Mouse (Mus musculus) midbrain, embryonic 14.5 days (tissue): ENCODE data around the gene Fam136a. TPM values are rescaled to one million over a fixed set of nuclear protein-coding genes. Genes with fewer than 3 reads are reported as not detected.
A peak's percentile ranks its signal among the peaks of the same experiment; 100 is the strongest.
"Not testable (repeated sequence)": the region's sequence is repeated elsewhere in the genome, so short reads cannot be mapped to it uniquely, and the experiment has no call there.

Source experiments
- ATAC-seq: fragments of 200-750 bp; cut with Nextera tagmentation; 2 replicates; pipeline ENCODE4 v1.8.0; 2017; ENCODE audit warnings: moderate number of reproducible peaks, moderate library complexity; ENCODE audit not compliant: low FRiP score, low TSS enrichment
- DNase-seq: peaks from one replicate; pipeline ENCODE4 v3.0.0-alpha.2; 2015
- H3K27ac ChIP-seq: fragments of 300-500 bp; sonication (generic); replicated peaks from 2 replicates; pipeline ENCODE4 v1.5.1; 2014; ENCODE audit warnings: mild to moderate bottlenecking, low read depth, low read length, moderate library complexity
- H3K27me3 ChIP-seq: fragments of 300-500 bp; sonication (generic); 2 replicates; pipeline ENCODE4 v1.6.1; 2014; ENCODE audit warnings: low read length, control low read depth, mixed read lengths; ENCODE audit not compliant: control insufficient read depth, insufficient read depth
- H3K36me3 ChIP-seq: fragments of 300-500 bp; sonication (generic); 2 replicates; pipeline ENCODE4 v1.6.1; 2014; ENCODE audit warnings: low read length, control low read depth; ENCODE audit not compliant: control insufficient read depth, insufficient read depth
- H3K4me1 ChIP-seq: fragments of 300-500 bp; sonication (generic); 2 replicates; pipeline ENCODE4 v1.6.1; 2014; ENCODE audit warnings: mild to moderate bottlenecking, antibody characterized with exemption, low read length, control low read depth; ENCODE audit not compliant: control insufficient read depth, insufficient read depth
- H3K4me2 ChIP-seq: fragments of 300-500 bp; sonication (generic); 2 replicates; pipeline ENCODE4 v1.6.1; 2014; ENCODE audit warnings: mild to moderate bottlenecking, low read length, moderate library complexity
- H3K4me3 ChIP-seq: fragments of 300-500 bp; sonication (generic); replicated peaks from 2 replicates; pipeline ENCODE4 v1.5.1; 2014; ENCODE audit warnings: low read depth, low read length
- H3K9ac ChIP-seq: fragments of 300-500 bp; sonication (generic); replicated peaks from 2 replicates; pipeline ENCODE4 v1.6.1; 2014; ENCODE audit warnings: mild to moderate bottlenecking, low read length, moderate library complexity
- H3K9me3 ChIP-seq: fragments of 300-500 bp; sonication (generic); 2 replicates; pipeline ENCODE4 v1.6.1; 2016; ENCODE audit warnings: low read length, control low read depth, mixed read lengths; ENCODE audit not compliant: control insufficient read depth
- WGBS: fragments of 180-500 bp; shearing (Covaris S2); extraction: QIAGEN DNeasy Blood & Tissue Kit; methylation state at CpG from one replicate; pipeline ENCODE4 v1.1.7; 2014; 5-methylcytosine and 5-hydroxymethylcytosine counted together
- polyA plus RNA-seq: library from polyadenylated mRNA; unstranded; fragments of >200 nt; fragmentation: Nextera tagmentation; extraction: Ambion mirVana; gene quantifications from 2 replicates; pipeline ENCODE4 v1.2.1, GENCODE M21; 2014

Gene Fam136a
- polyA plus RNA-seq, 1 experiment from 2014 or later = 130 TPM

GRCm38 (mm10) chr6:86329943-86330342 is 35.5 kb upstream of the Fam136a start:
- no peak for ATAC-seq
- Histone ChIP-seq H3K9ac (no peak overlapping the region), H3K4me1 (no peaks in the 10 kb centered on the region), H3K27ac (no peak overlapping the region), H3K9me3 (no peaks in the 10 kb centered on the region), H3K27me3 (no peaks in the 10 kb centered on the region), H3K4me3 (no peak overlapping the region), H3K4me2 (no peak overlapping the region), H3K36me3 (no peaks in the 10 kb centered on the region)
- WGBS = 94% methylated on average over 6 of the region's 6 CpGs
- DNase-seq = no peak

- Histone ChIP-seq H3K27ac (no peak overlapping the region), H3K9me3 (no peaks in the 10 kb centered on the region), H3K9ac (no peak overlapping the region), H3K4me1 (no peaks in the 10 kb centered on the region), H3K27me3 (no peaks in the 10 kb centered on the region), H3K36me3 (no peaks in the 10 kb centered on the region), H3K4me2 (no peak overlapping the region), H3K4me3 (no peak overlapping the region)
- no peak for DNase-seq
- no peak for ATAC-seq
- 82% methylated on average over 11 of the region's 11 CpGs for WGBS
Observed at GRCm38 (mm10) chr6:86335121-86335849, 30.2 kb upstream of the Fam136a start.

GRCm38 (mm10) chr6:86335860-86336259 is 29.6 kb upstream of the Fam136a start:
- H3K9me3 ChIP-seq = no peaks in the 10 kb centered on the region
- no peaks in the 10 kb centered on the region for H3K4me1 ChIP-seq
- WGBS = 76% methylated on average over 5 of the region's 5 CpGs
- H3K27me3 ChIP-seq = no peaks in the 10 kb centered on the region
- no peaks in the 10 kb centered on the region for H3K36me3 ChIP-seq
- H3K27ac ChIP-seq = no peak overlapping the region
- DNase-seq (no peak), ATAC-seq (no peak)
- H3K4me3 ChIP-seq = no peak overlapping the region
- no peak overlapping the region for H3K4me2 ChIP-seq
- no peak overlapping the region for H3K9ac ChIP-seq

- not testable (repeated sequence) for ATAC-seq, H3K4me1 ChIP-seq
- WGBS = 91% methylated on average over 4 of the region's 4 CpGs
Observed at GRCm38 (mm10) chr6:86336340-86336739, 29.1 kb upstream of the Fam136a start.

GRCm38 (mm10) chr6:86343656-86344055 is 21.8 kb upstream of the Fam136a start:
- peak; percentile 44 for DNase-seq
- 5% methylated on average over 7 of the region's 7 CpGs for WGBS
- Histone ChIP-seq H3K4me1 (0 out of 2 replicates have a peak, but pooled peaks cover 5% of the 10 kb centered on the region), H3K9me3 (no peaks in the 10 kb centered on the region), H3K27ac (no peak overlapping the region), H3K27me3 (no peaks in the 10 kb centered on the region), H3K9ac (peak overlapping the region; percentile 7; the same call in 1 of the 2 replicates), H3K36me3 (no peaks in the 10 kb centered on the region), H3K4me2 (peak overlapping the region; percentile 33), H3K4me3 (no peak overlapping the region)
- ATAC-seq = no peak

More at GRCm38 (mm10) chr6:86336340-86336739, 29.1 kb upstream of the Fam136a start:
- not testable (repeated sequence) for H3K27ac ChIP-seq, H3K9ac ChIP-seq, H3K27me3 ChIP-seq, H3K36me3 ChIP-seq, H3K4me2 ChIP-seq, DNase-seq, H3K4me3 ChIP-seq, H3K9me3 ChIP-seq

- H3K36me3 ChIP-seq = no peaks in the 10 kb centered on the region
- no peak overlapping the region for H3K9ac ChIP-seq
- H3K9me3 ChIP-seq = no peaks in the 10 kb centered on the region
- H3K27ac ChIP-seq = no peak overlapping the region
- no peak for ATAC-seq
- no peaks in the 10 kb centered on the region for H3K27me3 ChIP-seq
- H3K4me3 ChIP-seq = no peak overlapping the region
- 83% methylated on average over 2 of the region's 2 CpGs for WGBS
- H3K4me2 ChIP-seq = no peak overlapping the region
- 0 out of 2 replicates have a peak, but pooled peaks cover 5% of the 10 kb centered on the region for H3K4me1 ChIP-seq
- no peak for DNase-seq
Observed at GRCm38 (mm10) chr6:86346063-86346462, 19.4 kb upstream of the Fam136a start.

GRCm38 (mm10) chr6:86349257-86349656 is 16.2 kb upstream of the Fam136a start:
- ATAC-seq (no peak), DNase-seq (peak; percentile 58)
- Histone ChIP-seq H3K4me1 (no peaks in the 10 kb centered on the region), H3K27ac (no peak overlapping the region), H3K27me3 (no peaks in the 10 kb centered on the region), H3K36me3 (no peaks in the 10 kb centered on the region), H3K9me3 (no peaks in the 10 kb centered on the region), H3K4me3 (no peak overlapping the region), H3K4me2 (no peak overlapping the region), H3K9ac (no peak overlapping the region)
- WGBS = 49% methylated on average over 7 of the region's 7 CpGs

GRCm38 (mm10) chr6:86354948-86355347 is 10.5 kb upstream of the Fam136a start:
- Histone ChIP-seq H3K4me2 (no peak overlapping the region), H3K27me3 (no peaks in the 10 kb centered on the region), H3K4me1 (no peaks in the 10 kb centered on the region), H3K9ac (no peak overlapping the region), H3K4me3 (no peak overlapping the region), H3K36me3 (no peaks in the 10 kb centered on the region), H3K9me3 (no peaks in the 10 kb centered on the region), H3K27ac (no peak overlapping the region)
- DNase-seq (no peak), ATAC-seq (no peak)
- 54% methylated on average over 3 of the region's 3 CpGs for WGBS

- WGBS = 86% methylated on average over 9 of the region's 9 CpGs
- no peak for ATAC-seq
- H3K4me2 ChIP-seq = no peak overlapping the region
Observed at GRCm38 (mm10) chr6:86356956-86357355, 8.5 kb upstream of the Fam136a start.

More at GRCm38 (mm10) chr6:86356956-86357355, 8.5 kb upstream of the Fam136a start:
- H3K4me1 ChIP-seq = no peaks in the 10 kb centered on the region
- H3K36me3 ChIP-seq = no peaks in the 10 kb centered on the region
- no peak overlapping the region for H3K27ac ChIP-seq
- H3K4me3 ChIP-seq = no peak overlapping the region
- H3K9me3 ChIP-seq = no peaks in the 10 kb centered on the region
- H3K27me3 ChIP-seq = no peaks in the 10 kb centered on the region
- no peak overlapping the region for H3K9ac ChIP-seq
- DNase-seq = no peak
